Mouse (Mus musculus): ENCODE data around the gene Lhfp. TPM values are rescaled to one million over a fixed set of nuclear protein-coding genes. Genes with fewer than 3 reads are reported as not detected.
A peak's percentile ranks its signal among the peaks of the same experiment; 100 is the strongest.

Gene Lhfp
- total and polyA plus RNA-seq, 3 experiments: 0.29 to 2.8 TPM; not detected in 1

- Histone ChIP-seq H3K4me3 (ENCODE audit: low read depth, low read length) (no peak overlapping the region), H3K9me3 (replicated peaks) (no peaks in the 10 kb centered on the region), H3K36me3 (replicated peaks) (no peaks in the 10 kb centered on the region), H3K4me1 (ENCODE audit: insufficient read depth, low read depth, low read length) (peaks cover 13% of the 10 kb centered on the region), H3K27me3 (ENCODE audit: insufficient read depth, low read length) (peaks cover 16% of the 10 kb centered on the region)
- DNase-seq (ENCODE audit: low spot score): no peak
- TF ChIP-seq TAL1 (conservative IDR thresholded peaks at IDR 0.05; ENCODE audit: low read depth, low read length): no peak
- TF ChIP-seq POLR2AphosphoS5 (IDR thresholded peaks at IDR 0.05; ENCODE audit: insufficient replicate concordance, low read depth, low read length): no peak
- TF ChIP-seq GATA2 (IDR thresholded peaks at IDR 0.05; ENCODE audit: borderline replicate concordance, low read depth, low read length): no peak
- no peak for TF ChIP-seq GATA1 (IDR thresholded peaks at IDR 0.05; ENCODE audit: borderline replicate concordance, low read length)
- TF ChIP-seq CTCF (IDR thresholded peaks at IDR 0.05; ENCODE audit: low read depth, low read length): no peak
- no peak for ATAC-seq (ENCODE audit: extremely low read depth, insufficient number of reproducible peaks, low FRiP score, poor library complexity, severe bottlenecking)
Measured at GRCm38 (mm10) chr3:53039746-53040145, 1.6 kb upstream of the Lhfp start.

- Histone ChIP-seq H3K4me1 (ENCODE audit: insufficient read depth, low read depth, low read length) (peaks cover 10% of the 10 kb centered on the region; the same call in 1 of the 2 replicates), H3K4me3 (ENCODE audit: low read depth, low read length) (peak overlapping the region; percentile 61; the same call in 1 of the 2 replicates), H3K36me3 (replicated peaks) (no peaks in the 10 kb centered on the region), H3K27me3 (ENCODE audit: insufficient read depth, low read length) (peaks cover 16% of the 10 kb centered on the region), H3K9me3 (replicated peaks) (no peaks in the 10 kb centered on the region)
- TF ChIP-seq GATA1 (IDR thresholded peaks at IDR 0.05; ENCODE audit: borderline replicate concordance, low read length): no peak
- ATAC-seq (ENCODE audit: extremely low read depth, insufficient number of reproducible peaks, low FRiP score, poor library complexity, severe bottlenecking) (no peak), DNase-seq (ENCODE audit: low spot score) (no peak)
Measured at GRCm38 (mm10) chr3:53040593-53041410, 526 bp upstream of the Lhfp start.

GRCm38 (mm10) chr3:53042240-53042567 is 876 bp downstream of the Lhfp start:
- DNase-seq (ENCODE audit: low spot score) (no peak), ATAC-seq (ENCODE audit: extremely low read depth, insufficient number of reproducible peaks, low FRiP score, poor library complexity, severe bottlenecking) (no peak)
- no peaks in the 10 kb centered on the region for H3K9me3 ChIP-seq (replicated peaks)
- TF ChIP-seq TAL1 (conservative IDR thresholded peaks at IDR 0.05; ENCODE audit: low read depth, low read length) (no peak), POLR2AphosphoS5 (IDR thresholded peaks at IDR 0.05; ENCODE audit: insufficient replicate concordance, low read depth, low read length) (no peak), CTCF (IDR thresholded peaks at IDR 0.05; ENCODE audit: low read depth, low read length) (no peak), GATA2 (IDR thresholded peaks at IDR 0.05; ENCODE audit: borderline replicate concordance, low read depth, low read length) (no peak), GATA1 (IDR thresholded peaks at IDR 0.05; ENCODE audit: borderline replicate concordance, low read length) (no peak)
- no peak overlapping the region for H3K4me3 ChIP-seq (ENCODE audit: low read depth, low read length)
- no peaks in the 10 kb centered on the region for H3K36me3 ChIP-seq (replicated peaks)
- peaks cover 16% of the 10 kb centered on the region for H3K27me3 ChIP-seq (ENCODE audit: insufficient read depth, low read length)
- peaks cover 10% of the 10 kb centered on the region; the same call in 1 of the 2 replicates for H3K4me1 ChIP-seq (ENCODE audit: insufficient read depth, low read depth, low read length)

- no peak for DNase-seq (ENCODE audit: low spot score)
- TF ChIP-seq TAL1 (conservative IDR thresholded peaks at IDR 0.05; ENCODE audit: low read depth, low read length) (no peak), GATA1 (IDR thresholded peaks at IDR 0.05; ENCODE audit: borderline replicate concordance, low read length) (no peak), GATA2 (IDR thresholded peaks at IDR 0.05; ENCODE audit: borderline replicate concordance, low read depth, low read length) (no peak), CTCF (IDR thresholded peaks at IDR 0.05; ENCODE audit: low read depth, low read length) (no peak), POLR2AphosphoS5 (IDR thresholded peaks at IDR 0.05; ENCODE audit: insufficient replicate concordance, low read depth, low read length) (no peak)
- peaks cover 10% of the 10 kb centered on the region; the same call in 1 of the 2 replicates for H3K4me1 ChIP-seq (ENCODE audit: insufficient read depth, low read depth, low read length)
- H3K4me3 ChIP-seq (ENCODE audit: low read depth, low read length): no peak overlapping the region
- peaks cover 16% of the 10 kb centered on the region for H3K27me3 ChIP-seq (ENCODE audit: insufficient read depth, low read length)
- H3K9me3 ChIP-seq (replicated peaks): no peaks in the 10 kb centered on the region
- ATAC-seq (ENCODE audit: extremely low read depth, insufficient number of reproducible peaks, low FRiP score, poor library complexity, severe bottlenecking): no peak
- H3K36me3 ChIP-seq (replicated peaks): no peaks in the 10 kb centered on the region
Measured at GRCm38 (mm10) chr3:53043206-53043780, 2.0 kb downstream of the Lhfp start.

GRCm38 (mm10) chr3:53044238-53044637 is 2.9 kb downstream of the Lhfp start:
- H3K9me3 ChIP-seq (replicated peaks): no peaks in the 10 kb centered on the region
- TF ChIP-seq CTCF (IDR thresholded peaks at IDR 0.05; ENCODE audit: low read depth, low read length) (no peak), GATA1 (IDR thresholded peaks at IDR 0.05; ENCODE audit: borderline replicate concordance, low read length) (no peak), POLR2AphosphoS5 (IDR thresholded peaks at IDR 0.05; ENCODE audit: insufficient replicate concordance, low read depth, low read length) (no peak), TAL1 (conservative IDR thresholded peaks at IDR 0.05; ENCODE audit: low read depth, low read length) (no peak), GATA2 (IDR thresholded peaks at IDR 0.05; ENCODE audit: borderline replicate concordance, low read depth, low read length) (no peak)
- ATAC-seq (ENCODE audit: extremely low read depth, insufficient number of reproducible peaks, low FRiP score, poor library complexity, severe bottlenecking) (no peak), DNase-seq (ENCODE audit: low spot score) (no peak)
- no peak overlapping the region for H3K4me3 ChIP-seq (ENCODE audit: low read depth, low read length)
- H3K36me3 ChIP-seq (replicated peaks): no peaks in the 10 kb centered on the region
- H3K4me1 ChIP-seq (ENCODE audit: insufficient read depth, low read depth, low read length): peaks cover 10% of the 10 kb centered on the region; the same call in 1 of the 2 replicates
- H3K27me3 ChIP-seq (ENCODE audit: insufficient read depth, low read length): peaks cover 12% of the 10 kb centered on the region

- no peak for ATAC-seq (ENCODE audit: extremely low read depth, insufficient number of reproducible peaks, low FRiP score, poor library complexity, severe bottlenecking)
- no peak for DNase-seq (ENCODE audit: low spot score)
- H3K36me3 ChIP-seq (replicated peaks): no peaks in the 10 kb centered on the region
- no peak overlapping the region for H3K4me3 ChIP-seq (ENCODE audit: low read depth, low read length)
- peaks cover 10% of the 10 kb centered on the region; the same call in 1 of the 2 replicates for H3K4me1 ChIP-seq (ENCODE audit: insufficient read depth, low read depth, low read length)
- no peaks in the 10 kb centered on the region for H3K9me3 ChIP-seq (replicated peaks)
- TF ChIP-seq GATA1 (IDR thresholded peaks at IDR 0.05; ENCODE audit: borderline replicate concordance, low read length): no peak
- no peak for TF ChIP-seq CTCF (IDR thresholded peaks at IDR 0.05; ENCODE audit: low read depth, low read length)
- TF ChIP-seq TAL1 (conservative IDR thresholded peaks at IDR 0.05; ENCODE audit: low read depth, low read length): no peak
- peaks cover 12% of the 10 kb centered on the region for H3K27me3 ChIP-seq (ENCODE audit: insufficient read depth, low read length)
Measured at GRCm38 (mm10) chr3:53044682-53045299, 3.5 kb downstream of the Lhfp start.

All from G1E (cell line).